Mouse (Mus musculus) MEL (cell line): Measurements from ENCODE around the gene Dgka. TPM values are rescaled to one million over a fixed set of nuclear protein-coding genes. Genes with fewer than 3 reads are reported as not detected.

Experiments
- DNase-seq: peaks from one replicate; pipeline ENCODE4 v3.0.0; 2011; ENCODE audit warnings: low read depth, low spot score
- H3K27ac ChIP-seq: 2 replicates; pipeline ENCODE4 v1.5.1; 2012; ENCODE audit warnings: low read depth, mild to moderate bottlenecking, control low read depth, low read length, moderate library complexity; ENCODE audit not compliant: control insufficient read depth
- H3K27me3 ChIP-seq, 2 experiments: fragments of 150-350 bp in 1 of 2; sonication (generic) in 1 of 2; 2 replicates each; pipeline ENCODE4 v1.6.1; 2012; ENCODE audit warnings: low read length in 2 of 2, mild to moderate bottlenecking in 2 of 2, improper control_type of control experiment in 1 of 2, moderate library complexity in 1 of 2; ENCODE audit not compliant: insufficient read depth in 2 of 2, control insufficient read depth in 1 of 2
- H3K36me3 ChIP-seq, 2 experiments: 2 replicates each; pipeline ENCODE4 v1.6.1; 2012 to 2014; ENCODE audit warnings: low read length in 2 of 2, improper control_type of control experiment in 1 of 2, inconsistent platforms in 1 of 2, mild to moderate bottlenecking in 1 of 2; ENCODE audit not compliant: insufficient read depth in 2 of 2, control insufficient read depth in 1 of 2
- H3K4me1 ChIP-seq, 2 experiments: fragments of 150-350 bp in 1 of 2; sonication (generic) in 1 of 2; 2 replicates each; pipeline ENCODE4 v1.6.1; 2012; ENCODE audit warnings: low read length in 2 of 2, improper control_type of control experiment in 1 of 2, mild to moderate bottlenecking in 1 of 2; ENCODE audit not compliant: insufficient read depth in 2 of 2, control insufficient read depth in 1 of 2
- H3K4me3 ChIP-seq, 2 experiments: fragments of 150-350 bp in 1 of 2; sonication (generic) in 1 of 2; 2 replicates each; pipeline ENCODE4 v1.5.1; 2012; ENCODE audit warnings: low read depth in 2 of 2, low read length in 2 of 2, mild to moderate bottlenecking in 2 of 2, moderate library complexity in 2 of 2, control low read depth in 1 of 2, improper control_type of control experiment in 1 of 2; ENCODE audit not compliant: control insufficient read depth in 1 of 2, insufficient read depth in 1 of 2
- H3K79me2 ChIP-seq: 2 replicates; pipeline ENCODE4 v1.6.1; 2012; ENCODE audit warnings: mild to moderate bottlenecking, low read length, moderate library complexity; ENCODE audit not compliant: control insufficient read depth, poor library complexity, insufficient read depth
- H3K9ac ChIP-seq: 2 replicates; pipeline ENCODE4 v1.6.1; 2012; ENCODE audit warnings: low read depth, mild to moderate bottlenecking, control low read depth, low read length, moderate library complexity; ENCODE audit not compliant: control insufficient read depth, poor library complexity, severe bottlenecking
- H3K9me3 ChIP-seq: fragments of 150-350 bp; sonication (generic); replicated peaks from 2 replicates; pipeline ENCODE4 v1.6.1; 2012; ENCODE audit warnings: mild to moderate bottlenecking, low read length, improper control_type of control experiment, moderate library complexity; ENCODE audit not compliant: insufficient read depth
- BHLHE40 ChIP-seq: IDR thresholded peaks from 2 replicates; pipeline ENCODE4 v1.6.1; 2012; ENCODE audit warnings: low read depth, mild to moderate bottlenecking, inconsistent platforms, low read length, improper control_type of control experiment, borderline replicate concordance
- CTCF ChIP-seq, 3 experiments: IDR thresholded peaks in 2 of 3; conservative IDR thresholded peaks in 1 of 3; 2 replicates each; pipeline ENCODE4 v1.5.1; 2011 to 2012; ENCODE audit warnings: low read length in 3 of 3, low read depth in 2 of 3, mild to moderate bottlenecking in 2 of 3, improper control_type of control experiment in 1 of 3, inconsistent platforms in 1 of 3, mixed read lengths in 1 of 3, moderate library complexity in 1 of 3; ENCODE audit not compliant: control insufficient read depth in 1 of 3, insufficient read depth in 1 of 3, poor library complexity in 1 of 3, severe bottlenecking in 1 of 3
- E2F4 ChIP-seq: IDR thresholded peaks from 2 replicates; pipeline ENCODE4 v1.6.1; 2011; ENCODE audit warnings: low read depth, low read length, improper control_type of control experiment, borderline replicate concordance
- ELF1 ChIP-seq: IDR thresholded peaks from 2 replicates; pipeline ENCODE4 v1.6.1; 2014; ENCODE audit warnings: low read depth, mild to moderate bottlenecking, inconsistent platforms, low read length, improper control_type of control experiment, moderate library complexity
- ETS1 ChIP-seq: IDR thresholded peaks from 2 replicates; pipeline ENCODE4 v1.6.1; 2012; ENCODE audit warnings: low read depth, mild to moderate bottlenecking, inconsistent platforms, low read length, improper control_type of control experiment, moderate library complexity
- GATA1 ChIP-seq: IDR thresholded peaks from 2 replicates; pipeline ENCODE4 v1.6.1; 2011; ENCODE audit warnings: low read depth, low read length, improper control_type of control experiment
- HCFC1 ChIP-seq: IDR thresholded peaks from 2 replicates; pipeline ENCODE4 v1.6.1; 2012; ENCODE audit warnings: low read depth, mild to moderate bottlenecking, inconsistent platforms, low read length, improper control_type of control experiment, moderate library complexity
- MAX ChIP-seq: IDR thresholded peaks from 2 replicates; pipeline ENCODE4 v1.6.1; 2011; ENCODE audit warnings: low read length, improper control_type of control experiment
- MAZ ChIP-seq: IDR thresholded peaks from 2 replicates; pipeline ENCODE4 v1.6.1; 2012; ENCODE audit warnings: low read depth, mild to moderate bottlenecking, inconsistent platforms, low read length, improper control_type of control experiment
- MYC ChIP-seq: IDR thresholded peaks from 2 replicates; pipeline ENCODE4 v1.6.1; 2011; ENCODE audit warnings: low read depth, mild to moderate bottlenecking, low read length, improper control_type of control experiment, moderate library complexity
- NELFE ChIP-seq: IDR thresholded peaks from 2 replicates; pipeline ENCODE4 v1.6.1; 2011; ENCODE audit warnings: low read depth, low read length, improper control_type of control experiment
- NRF1 ChIP-seq: IDR thresholded peaks from 2 replicates; pipeline ENCODE4 v1.6.1; 2014; ENCODE audit warnings: low read depth, mild to moderate bottlenecking, inconsistent platforms, low read length, improper control_type of control experiment, moderate library complexity; ENCODE audit not compliant: poor library complexity, insufficient read depth, severe bottlenecking
- POLR2A ChIP-seq, 2 experiments: IDR thresholded peaks; 2 replicates each; pipeline ENCODE4 v1.6.1; 2011 to 2012; ENCODE audit warnings: low read length in 2 of 2, mild to moderate bottlenecking in 2 of 2, control low read depth in 1 of 2, improper control_type of control experiment in 1 of 2, low read depth in 1 of 2, moderate library complexity in 1 of 2; ENCODE audit not compliant: control insufficient read depth in 1 of 2, insufficient read depth in 1 of 2, poor library complexity in 1 of 2
- POLR2AphosphoS2 ChIP-seq: IDR thresholded peaks from 2 replicates; pipeline ENCODE4 v1.6.1; 2011; ENCODE audit warnings: low read length, improper control_type of control experiment
- SIN3A ChIP-seq: IDR thresholded peaks from 2 replicates; pipeline ENCODE4 v1.6.1; 2012; ENCODE audit warnings: low read length, improper control_type of control experiment, inconsistent platforms
- TBP ChIP-seq: IDR thresholded peaks from 2 replicates; pipeline ENCODE4 v1.8.0; 2011; ENCODE audit warnings: low read depth, low read length, improper control_type of control experiment
- TCF12 ChIP-seq: IDR thresholded peaks from 2 replicates; pipeline ENCODE4 v1.6.1; 2014; ENCODE audit warnings: low read depth, mild to moderate bottlenecking, inconsistent platforms, low read length, improper control_type of control experiment, moderate library complexity
- UBTF ChIP-seq: IDR thresholded peaks from 2 replicates; pipeline ENCODE4 v1.6.1; 2012; ENCODE audit warnings: low read depth, mild to moderate bottlenecking, inconsistent platforms, low read length, improper control_type of control experiment, moderate library complexity, borderline replicate concordance; ENCODE audit not compliant: insufficient read depth
- USF2 ChIP-seq, 2 experiments: IDR thresholded peaks; 2 replicates each; pipeline ENCODE4 v1.6.1; 2011 to 2012; ENCODE audit warnings: improper control_type of control experiment in 2 of 2, low read length in 2 of 2, borderline replicate concordance in 1 of 2, inconsistent platforms in 1 of 2, low read depth in 1 of 2, mild to moderate bottlenecking in 1 of 2; ENCODE audit not compliant: insufficient read depth in 1 of 2
- ZMIZ1 ChIP-seq: IDR thresholded peaks from 2 replicates; pipeline ENCODE4 v1.6.1; 2012; ENCODE audit warnings: low read depth, mild to moderate bottlenecking, inconsistent platforms, low read length, improper control_type of control experiment, moderate library complexity
- ZNF384 ChIP-seq: IDR thresholded peaks from 2 replicates; pipeline ENCODE4 v1.6.1; 2012; ENCODE audit warnings: low read depth, mild to moderate bottlenecking, inconsistent platforms, low read length, improper control_type of control experiment
- polyA plus RNA-seq, 2 experiments: library from polyadenylated mRNA; stranded (reverse) in 1 of 2; unstranded in 1 of 2; fragments of >175 nt in 1 of 2; fragments of >200 nt in 1 of 2; gene quantifications; 2 replicates each; pipeline versions ENCODE4 v1.2.1 to v1.2.4; 2012; ENCODE audit warnings: low replicate concordance in 2 of 2, low read depth in 1 of 2; ENCODE audit not compliant: insufficient read length in 2 of 2, insufficient read depth in 1 of 2, missing spikeins in 1 of 2
- total RNA-seq: library from RNA; depleted of rRNA; stranded (reverse); fragments of 300-350 nt; gene quantifications from 2 replicates; pipeline ENCODE4 v1.2.3, GENCODE M21; 2012

The Dgka gene
- total and polyA plus RNA-seq, 3 experiments = 0.69 to 3.5 TPM; not detected in 1

DNA sequence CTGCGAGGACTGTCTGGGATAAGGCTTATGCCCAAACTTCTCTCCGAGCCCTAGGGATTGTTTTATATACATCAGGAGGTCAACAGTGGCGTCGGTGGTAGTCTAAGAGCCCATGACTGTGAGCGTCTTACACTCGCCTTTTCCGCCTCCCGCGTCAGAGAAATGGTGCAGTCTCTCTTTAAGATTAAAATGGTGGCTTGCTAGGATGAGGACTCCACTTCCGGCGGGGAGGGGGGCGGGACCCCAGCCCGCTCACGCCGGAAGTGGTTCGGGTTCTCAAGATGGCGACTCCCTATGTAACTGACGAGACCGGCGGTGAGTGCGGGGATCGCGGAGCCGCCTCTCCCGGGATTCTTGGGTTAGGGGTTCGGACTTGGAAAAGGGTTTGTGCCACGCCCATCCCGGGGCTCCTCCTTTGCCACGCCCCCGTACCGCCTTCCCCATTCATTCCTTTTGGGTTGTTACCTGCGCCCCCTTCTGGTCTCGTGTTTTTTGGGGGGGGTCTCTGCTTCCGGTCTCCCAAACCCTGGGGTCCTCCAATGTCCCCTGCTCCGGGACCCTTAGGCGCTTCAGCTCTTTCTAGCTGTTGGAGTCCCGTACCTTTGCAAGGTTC lies 3.7 kb upstream of the Dgka start:
- Histone ChIP-seq H3K9me3 (no peaks in the 10 kb centered on the region), H3K4me1 (peaks cover 2 to 25% of the 10 kb centered on the region in 2 experiments), H3K79me2 (peaks cover 48% of the 10 kb centered on the region), H3K27me3 (no peaks in the 10 kb centered on the region), H3K4me3 (peak overlapping the region; percentile 96 to 97)
- DNase-seq = peak; percentile 96
- TF ChIP-seq SIN3A (peak; percentile 70; the same call in 1 of the 2 replicates), NRF1 (no peak), UBTF (no peak), ZNF384 (no peak), ETS1 (peak; percentile 20; the same call in 1 of the 2 replicates), GATA1 (no peak), USF2 (IDR thresholded peaks at IDR 0.05; ENCODE audit: borderline replicate concordance in 1 of 2, insufficient read depth in 1 of 2, low read depth in 1 of 2, low read length in 2 of 2) (no peak), HCFC1 (peak; percentile 87), ZMIZ1 (0 out of 2 replicates have a peak, but pooled peaks have one; percentile 7), POLR2A (IDR thresholded peaks at IDR 0.05; ENCODE audit: control insufficient read depth in 1 of 2, insufficient read depth in 1 of 2, low read depth in 1 of 2, low read length in 2 of 2, poor library complexity in 1 of 2) (peak in 1 of 2 experiments; percentile 74; a peak in 2 of 4 replicates), E2F4 (0 out of 2 replicates have a peak, but pooled peaks have one; percentile 9), BHLHE40 (0 out of 2 replicates have a peak, but pooled peaks have one; percentile 13), POLR2AphosphoS2 (peak; percentile 76; the same call in 1 of the 2 replicates), MYC (peak; percentile 51; the same call in 1 of the 2 replicates), MAX (0 out of 2 replicates have a peak, but pooled peaks have one; percentile 17), ELF1 (peak; percentile 74), NELFE (peak; percentile 53; the same call in 1 of the 2 replicates), TBP (peak; percentile 74; the same call in 1 of the 2 replicates), CTCF (IDR thresholded peaks at IDR 0.05 in 2 of 3, conservative IDR thresholded peaks at IDR 0.05 in 1 of 3; ENCODE audit: control insufficient read depth in 1 of 3, insufficient read depth in 1 of 3, low read depth in 2 of 3, low read length in 3 of 3, poor library complexity in 1 of 3, severe bottlenecking in 1 of 3) (peak in 2 of 3 experiments; percentile 49 to 50; a peak in 5 of 6 replicates), MAZ (no peak), TCF12 (peak; percentile 68)
- TF ChIP-seq, all 39 proteins: peak for 15
- Histone ChIP-seq H3K9ac (peak overlapping the region; percentile 97), H3K36me3 (peaks cover 4 to 22% of the 10 kb centered on the region in 2 experiments; a peak in 3 of 4 replicates), H3K27ac (peak overlapping the region; percentile 98)
